Mouse (Mus musculus): ENCODE data around the gene Frat2.

The Frat2 gene

GRCm38 (mm10) chr19:41846366-41847090, 1.4 kb downstream of the Frat2 start:
- DNase-seq (ENCODE audit: inconsistent ontology term) = peak; percentile 54

GRCm38 (mm10) chr19:41844345-41844744, 3.6 kb downstream of the Frat2 start:
- no peak for DNase-seq (ENCODE audit: inconsistent ontology term)

GRCm38 (mm10) chr19:41842706-41843105, 5.2 kb downstream of the Frat2 start:
- no peak for DNase-seq (ENCODE audit: inconsistent ontology term)

- DNase-seq (ENCODE audit: inconsistent ontology term) = no peak
Measured at GRCm38 (mm10) chr19:41842196-41842595, 5.7 kb downstream of the Frat2 start.

- DNase-seq (ENCODE audit: inconsistent ontology term) = no peak
Measured at GRCm38 (mm10) chr19:41841105-41841750, 6.7 kb downstream of the Frat2 start.

GRCm38 (mm10) chr19:41839685-41840084, 8.2 kb downstream of the Frat2 start:
- DNase-seq (ENCODE audit: inconsistent ontology term) = no peak

- no peak for DNase-seq (ENCODE audit: inconsistent ontology term)
Measured at GRCm38 (mm10) chr19:41838808-41839207, 9.1 kb downstream of the Frat2 start.

GRCm38 (mm10) chr19:41837917-41838261, 10.0 kb downstream of the Frat2 start:
- DNase-seq (ENCODE audit: inconsistent ontology term) = no peak

- no peak for DNase-seq (ENCODE audit: inconsistent ontology term)
Measured at GRCm38 (mm10) chr19:41837194-41837916, 10.6 kb downstream of the Frat2 start.

GRCm38 (mm10) chr19:41836719-41837118, 11.2 kb downstream of the Frat2 start:
- no peak for DNase-seq (ENCODE audit: inconsistent ontology term)

GRCm38 (mm10) chr19:41835816-41836215, 12.1 kb downstream of the Frat2 start:
- DNase-seq (ENCODE audit: inconsistent ontology term) = peak; percentile 37

GRCm38 (mm10) chr19:41835407-41835806, 12.5 kb downstream of the Frat2 start:
- no peak for DNase-seq (ENCODE audit: inconsistent ontology term)

GRCm38 (mm10) chr19:41832501-41833201, 15.3 kb downstream of the Frat2 start:
- DNase-seq (ENCODE audit: inconsistent ontology term) = no peak

GRCm38 (mm10) chr19:41831718-41832391, 16.1 kb downstream of the Frat2 start:
- DNase-seq (ENCODE audit: inconsistent ontology term) = no peak

GRCm38 (mm10) chr19:41831101-41831570, 16.8 kb downstream of the Frat2 start:
- no peak for DNase-seq (ENCODE audit: inconsistent ontology term)

- peak; percentile 64 for DNase-seq (ENCODE audit: inconsistent ontology term)
Measured at GRCm38 (mm10) chr19:41830106-41831031, 17.6 kb downstream of the Frat2 start.

GRCm38 (mm10) chr19:41829381-41830105, 18.4 kb downstream of the Frat2 start, which contains the start of gene Frat1:
Gene Frat1 (plus strand): TSS chr19:41829970.
- peak; percentile 94 for DNase-seq (ENCODE audit: inconsistent ontology term)

GRCm38 (mm10) chr19:41828941-41829340, 19.0 kb downstream of the Frat2 start:
- DNase-seq (ENCODE audit: inconsistent ontology term) = no peak

GRCm38 (mm10) chr19:41826529-41826928, 21.4 kb downstream of the Frat2 start:
- no peak for DNase-seq (ENCODE audit: inconsistent ontology term)

- DNase-seq (ENCODE audit: inconsistent ontology term) = no peak
Measured at GRCm38 (mm10) chr19:41824950-41825349, 23.0 kb downstream of the Frat2 start.

All from Muller cell, postnatal 12 days (primary cell).